In the genomic region with DNA sequence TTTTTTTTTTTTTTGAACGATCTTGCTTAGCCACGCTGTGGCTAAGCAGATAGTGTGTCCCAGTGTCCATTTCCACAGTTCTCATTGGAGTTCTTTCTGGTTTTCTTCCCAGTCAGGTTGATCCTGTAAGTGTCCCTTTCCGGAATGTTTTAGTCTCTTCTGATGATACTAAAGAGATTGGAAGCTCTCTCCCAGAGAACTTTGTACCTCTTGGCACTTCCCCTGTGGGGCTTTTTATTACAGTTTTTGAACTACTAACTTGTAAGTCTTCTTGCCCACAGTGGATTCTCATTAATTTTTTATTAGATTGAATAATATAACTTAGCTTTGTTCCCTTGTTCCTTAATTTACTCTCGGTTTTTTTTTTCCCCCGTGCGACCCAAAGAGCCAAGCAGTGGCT, we compare ENCODE assay signal across 9 mouse cellular contexts. TPM values are rescaled to one million over a fixed set of nuclear protein-coding genes. Genes with fewer than 3 reads are reported as not detected.
A peak's percentile ranks its signal among the peaks of the same experiment; 100 is the strongest.
DNase-seq lines count a peak whose midpoint lies in the region; ATAC-seq and TF ChIP-seq lines count a peak whose summit lies in the region.
"Had no signal": no experiment of that assay in that cellular context is flagged by ENCODE, and none has a peak within 500 bp of the region (broad histone marks: within the 10 kb centered on the region; RNA-seq: fewer than 3 reads in every experiment).

No protein-coding gene starts in this region.

- peak overlapping the region; percentile 69 for H3K4me2 ChIP-seq in hindbrain, embryonic 14.5 days (replicated peaks)
- H3K4me2 ChIP-seq in midbrain, embryonic 14.5 days (ENCODE audit: low read length): peak overlapping the region; percentile 69

- no peak overlapping the region for H3K4me3 ChIP-seq in kidney, adult 2 months (ENCODE audit: insufficient read depth, low read depth, low read length)
- H3K4me3 ChIP-seq in brown adipose tissue, adult 24 weeks (ENCODE audit: insufficient read depth, low read depth, low read length): peak overlapping the region; percentile 72
- peak overlapping the region; percentile 70 for H3K4me3 ChIP-seq in hindbrain, embryonic 14.5 days (replicated peaks; ENCODE audit: low read length)
- H3K4me3 ChIP-seq in midbrain, embryonic 14.5 days (replicated peaks; ENCODE audit: low read depth, low read length): peak overlapping the region; percentile 78; the same call in 1 of the 2 replicates

- 13% methylated on average over 6 of the region's 6 CpGs for WGBS in kidney, adult 2 months
- WGBS in hindbrain, embryonic 14.5 days: 53% methylated on average over 6 of the region's 6 CpGs
- WGBS in midbrain, embryonic 14.5 days: 46% methylated on average over 6 of the region's 6 CpGs

- TF ChIP-seq POLR2A in kidney, adult 2 months (IDR thresholded peaks at IDR 0.05; ENCODE audit: low read depth, low read length): no peak

- no peaks in the 10 kb centered on the region for H3K27me3 ChIP-seq in kidney, adult 2 months (replicated peaks; ENCODE audit: control insufficient read depth, insufficient read depth, low read length)
- H3K27me3 ChIP-seq in hindbrain, embryonic 14.5 days (ENCODE audit: control insufficient read depth, insufficient read depth, low read length): no peaks in the 10 kb centered on the region
- H3K27me3 ChIP-seq in midbrain, embryonic 14.5 days (ENCODE audit: control insufficient read depth, insufficient read depth, low read length): no peaks in the 10 kb centered on the region
- H3K27me3 ChIP-seq: Patski had no signal

- peak overlapping the region; percentile 76 for H3K9ac ChIP-seq in hindbrain, embryonic 14.5 days
- H3K9ac ChIP-seq in midbrain, embryonic 14.5 days (replicated peaks; ENCODE audit: low read length): no peak overlapping the region

- ATAC-seq in hindbrain, embryonic 14.5 days (ENCODE audit: low FRiP score): no peak
- no peak for ATAC-seq in midbrain, embryonic 14.5 days (ENCODE audit: low FRiP score, low TSS enrichment)

- TF ChIP-seq CTCF in kidney, adult 2 months (conservative IDR thresholded peaks at IDR 0.05; ENCODE audit: insufficient read depth, insufficient read length, low read depth, low read length): no peak

- H3K27ac ChIP-seq in kidney, adult 2 months (ENCODE audit: insufficient read depth, low read depth, low read length): peak overlapping the region; percentile 12
- no peak overlapping the region for H3K27ac ChIP-seq in brown adipose tissue, adult 24 weeks (replicated peaks; ENCODE audit: low read depth, low read length)
- no peak overlapping the region for H3K27ac ChIP-seq in hindbrain, embryonic 14.5 days
- no peak overlapping the region for H3K27ac ChIP-seq in midbrain, embryonic 14.5 days (replicated peaks; ENCODE audit: low read depth, low read length)

- peak; percentile 65 for DNase-seq in kidney, adult 2 months
- DNase-seq in kidney, postnatal 25 days: no peak
- DNase-seq in hindbrain, embryonic 14.5 days (ENCODE audit: low spot score): no peak
- no peak for DNase-seq in midbrain, embryonic 14.5 days
- DNase-seq in ovary, adult 18-20 months (ENCODE audit: low spot score): no peak
- no peak for DNase-seq in embryo, embryonic 11 days
- no peak for DNase-seq in adrenal gland, adult 18-20 months (ENCODE audit: low spot score in 2 of 2)

- no peaks in the 10 kb centered on the region for H3K9me3 ChIP-seq in hindbrain, embryonic 14.5 days (ENCODE audit: control insufficient read depth, low read length)
- H3K9me3 ChIP-seq in midbrain, embryonic 14.5 days (ENCODE audit: control insufficient read depth, low read length): no peaks in the 10 kb centered on the region

- no peaks in the 10 kb centered on the region for H3K36me3 ChIP-seq in kidney, adult 2 months (ENCODE audit: control insufficient read depth, insufficient read depth, low read length)
- no peaks in the 10 kb centered on the region for H3K36me3 ChIP-seq in hindbrain, embryonic 14.5 days (replicated peaks; ENCODE audit: control insufficient read depth, insufficient read depth)
- H3K36me3 ChIP-seq in midbrain, embryonic 14.5 days (ENCODE audit: control insufficient read depth, insufficient read depth, low read length): no peaks in the 10 kb centered on the region

- peaks cover 21% of the 10 kb centered on the region for H3K4me1 ChIP-seq in kidney, adult 2 months (ENCODE audit: control insufficient read depth, insufficient read depth, low read length)
- 0 out of 2 replicates have a peak, but pooled peaks cover 3% of the 10 kb centered on the region for H3K4me1 ChIP-seq in brown adipose tissue, adult 24 weeks (ENCODE audit: control insufficient read depth, insufficient read depth, insufficient read length, low read length)
- peaks cover 24% of the 10 kb centered on the region for H3K4me1 ChIP-seq in hindbrain, embryonic 14.5 days (replicated peaks; ENCODE audit: control insufficient read depth, insufficient read depth, low read length)
- H3K4me1 ChIP-seq in midbrain, embryonic 14.5 days (ENCODE audit: control insufficient read depth, insufficient read depth, low read length): peaks cover 17% of the 10 kb centered on the region

RNA-seq across cellular contexts. Expression of a gene that starts 1.0 kb away (rescaled TPM):
- polyA plus RNA-seq in kidney, adult 2 months (2012; rRNA removed): 69.1 and 78.3 TPM in 2 replicates
- 18.6 and 21.6 TPM in 2 replicates for polyA plus RNA-seq in brown adipose tissue, adult 24 weeks (2012; ENCODE audit: insufficient read depth, insufficient read length, missing spikeins)
- 47.1 and 48.9 TPM in 2 replicates for polyA plus RNA-seq in hindbrain, embryonic 14.5 days (2014; fragmentation: Nextera tagmentation; extraction: Ambion mirVana)
- polyA plus RNA-seq in midbrain, embryonic 14.5 days (2014; fragmentation: Nextera tagmentation; extraction: Ambion mirVana): 24.8 and 38.1 TPM in 2 replicates
- 10 to 100 TPM; 49.1 to 50.2 TPM for total RNA-seq in adrenal gland, adult 18-20 months (2021)

RNA-seq across cellular contexts. Expression of a gene that starts 1.2 kb away (rescaled TPM):
- 32.2 and 36.6 TPM in 2 replicates for polyA plus RNA-seq in kidney, adult 2 months (2012; rRNA removed)
- polyA plus RNA-seq in brown adipose tissue, adult 24 weeks (2012; ENCODE audit: insufficient read depth, insufficient read length, missing spikeins): 13.0 and 13.5 TPM in 2 replicates
- 23.5 and 24.3 TPM in 2 replicates for polyA plus RNA-seq in hindbrain, embryonic 14.5 days (2014; fragmentation: Nextera tagmentation; extraction: Ambion mirVana)
- 17.6 and 23.0 TPM in 2 replicates for polyA plus RNA-seq in midbrain, embryonic 14.5 days (2014; fragmentation: Nextera tagmentation; extraction: Ambion mirVana)
- 10 to 100 TPM; 31.4 to 32.1 TPM for total RNA-seq in adrenal gland, adult 18-20 months (2021)

RNA-seq across cellular contexts. Expression of a gene that starts 46.9 kb away (rescaled TPM):
- polyA plus RNA-seq in kidney, adult 2 months (2012; rRNA removed): 25.3 and 31.7 TPM in 2 replicates
- 52.5 and 76.2 TPM in 2 replicates for polyA plus RNA-seq in brown adipose tissue, adult 24 weeks (2012; ENCODE audit: insufficient read depth, insufficient read length, missing spikeins)
- polyA plus RNA-seq in hindbrain, embryonic 14.5 days (2014; fragmentation: Nextera tagmentation; extraction: Ambion mirVana): 83.1 and 95.1 TPM in 2 replicates
- 97.5 and 98.5 TPM in 2 replicates for polyA plus RNA-seq in midbrain, embryonic 14.5 days (2014; fragmentation: Nextera tagmentation; extraction: Ambion mirVana)
- 10 to 100 TPM; 61.2 to 63.0 TPM for total RNA-seq in adrenal gland, adult 18-20 months (2021)

RNA-seq across cellular contexts. Expression of a gene that starts 47.0 kb away (rescaled TPM):
- polyA plus RNA-seq in kidney, adult 2 months (2012; rRNA removed): 10.4 and 10.9 TPM in 2 replicates
- 5.1 and 5.4 TPM in 2 replicates for polyA plus RNA-seq in brown adipose tissue, adult 24 weeks (2012; ENCODE audit: insufficient read depth, insufficient read length, missing spikeins)
- polyA plus RNA-seq in hindbrain, embryonic 14.5 days (2014; fragmentation: Nextera tagmentation; extraction: Ambion mirVana): 15.0 and 16.1 TPM in 2 replicates
- polyA plus RNA-seq in midbrain, embryonic 14.5 days (2014; fragmentation: Nextera tagmentation; extraction: Ambion mirVana): 13.1 and 15.9 TPM in 2 replicates
- total RNA-seq in adrenal gland, adult 18-20 months (2021): 10 to 100 TPM; 22.8 to 27.6 TPM
